Comparison of ENCODE assay signal across 8 mouse cellular contexts in genomic region chr7:35333231-35333651, GRCm38 (mm10). TPM values are rescaled to one million over a fixed set of nuclear protein-coding genes. Genes with fewer than 3 reads are reported as not detected.
DNase-seq lines count a peak whose midpoint lies in the region; ATAC-seq and TF ChIP-seq lines count a peak whose summit lies in the region.

No protein-coding gene starts in this region.

- H3K27ac ChIP-seq in embryonic fibroblast, embryonic 13.5 days (ENCODE audit: insufficient read depth, low read length) = no peak overlapping the region
- H3K27ac ChIP-seq in liver, embryonic 15.5 days (replicated peaks) = no peak overlapping the region
- H3K27ac ChIP-seq in neural tube, embryonic 15.5 days (replicated peaks) = peak overlapping the region; percentile 48

- H3K9ac ChIP-seq in liver, embryonic 15.5 days = no peak overlapping the region; the same call in 1 of the 2 replicates
- peak overlapping the region; percentile 41 for H3K9ac ChIP-seq in neural tube, embryonic 15.5 days (replicated peaks)

- peak overlapping the region; percentile 45 for H3K4me3 ChIP-seq in embryonic fibroblast, embryonic 13.5 days (ENCODE audit: insufficient read depth, low read length)
- peak overlapping the region; percentile 63 for H3K4me3 ChIP-seq in liver, embryonic 15.5 days (replicated peaks)
- H3K4me3 ChIP-seq in neural tube, embryonic 15.5 days (replicated peaks) = peak overlapping the region; percentile 62

- TF ChIP-seq CTCF in embryonic fibroblast, embryonic 13.5 days (IDR thresholded peaks at IDR 0.05; ENCODE audit: borderline replicate concordance, insufficient read depth, low read length) = no peak

- peak; percentile 51 for DNase-seq in adrenal gland, postnatal 10 days
- no peak for DNase-seq in adrenal gland, postnatal 25 days
- peak; percentile 50 for DNase-seq in CD4-positive, CD25-positive, alpha-beta regulatory T cell, adult 2 months (ENCODE audit: low read depth, low spot score)
- peak; percentile 61 for DNase-seq in induced T-regulatory cell, adult 2 months (ENCODE audit: low read depth)
- DNase-seq in MN1 (ENCODE audit: low spot score) = no peak

- under 1% methylated on average over 19 of the region's 19 CpGs for WGBS in liver, embryonic 15.5 days (ENCODE audit: insufficient replicate concordance)
- WGBS in neural tube, embryonic 15.5 days = 0% methylated on average over 19 of the region's 19 CpGs

- no peak for TF ChIP-seq POLR2A in embryonic fibroblast, embryonic 13.5 days (IDR thresholded peaks at IDR 0.05; ENCODE audit: low read depth, low read length)

- H3K4me2 ChIP-seq in liver, embryonic 15.5 days = peak overlapping the region; percentile 93
- peak overlapping the region; percentile 100 for H3K4me2 ChIP-seq in neural tube, embryonic 15.5 days

- peaks cover 78% of the 10 kb centered on the region for H3K27me3 ChIP-seq in liver, embryonic 15.5 days
- peaks cover 16% of the 10 kb centered on the region for H3K27me3 ChIP-seq in neural tube, embryonic 15.5 days (replicated peaks)

- H3K9me3 ChIP-seq in liver, embryonic 15.5 days (replicated peaks) = no peaks in the 10 kb centered on the region
- H3K9me3 ChIP-seq in neural tube, embryonic 15.5 days (replicated peaks) = no peaks in the 10 kb centered on the region

- no peak for ATAC-seq in liver, embryonic 15.5 days (ENCODE audit: insufficient read depth)
- peak; percentile 54 for ATAC-seq in neural tube, embryonic 15.5 days (ENCODE audit: low FRiP score)

- H3K4me1 ChIP-seq in embryonic fibroblast, embryonic 13.5 days (ENCODE audit: control insufficient read depth, insufficient read depth, low read length) = no peaks in the 10 kb centered on the region; the same call in 1 of the 2 replicates
- peaks cover 33% of the 10 kb centered on the region for H3K4me1 ChIP-seq in liver, embryonic 15.5 days (replicated peaks)
- H3K4me1 ChIP-seq in neural tube, embryonic 15.5 days = peaks cover 24% of the 10 kb centered on the region

- no peaks in the 10 kb centered on the region for H3K36me3 ChIP-seq in liver, embryonic 15.5 days (replicated peaks)
- H3K36me3 ChIP-seq in neural tube, embryonic 15.5 days = no peaks in the 10 kb centered on the region

RNA-seq across cellular contexts. Expression of gene Rhpn2, which starts 0.7 kb away (rescaled TPM):
- total RNA-seq in adrenal gland, postnatal 10 days (2021) = 1 to 10 TPM; 4.2 to 4.5 TPM
- total RNA-seq in adrenal gland, postnatal 25 days (2021) = 1.7 and 2.8 TPM in 2 replicates
- polyA plus RNA-seq in embryonic fibroblast, embryonic 13.5 days (2011; ENCODE audit: insufficient read length, low read depth, missing spikeins) = 0.32 and 0.39 TPM in 2 replicates
- polyA plus RNA-seq in liver, embryonic 15.5 days (2015; fragmentation: Nextera tagmentation; extraction: Ambion mirVana) = 5.0 and 6.6 TPM in 2 replicates
- polyA plus RNA-seq in neural tube, embryonic 15.5 days (2015; fragmentation: Nextera tagmentation; extraction: Ambion mirVana) = 4.6 and 9.2 TPM in 2 replicates

RNA-seq across cellular contexts. Expression of gene Gpatch1, which starts 15.0 kb away (rescaled TPM):
- 10 to 100 TPM; 11.7 to 17.2 TPM for total RNA-seq in adrenal gland, postnatal 10 days (2021)
- total RNA-seq in adrenal gland, postnatal 25 days (2021) = 14.8 and 21.9 TPM in 2 replicates
- polyA plus RNA-seq in embryonic fibroblast, embryonic 13.5 days (2011; ENCODE audit: insufficient read length, low read depth, missing spikeins) = 7.6 and 9.8 TPM in 2 replicates
- 5.6 and 5.7 TPM in 2 replicates for polyA plus RNA-seq in liver, embryonic 15.5 days (2015; fragmentation: Nextera tagmentation; extraction: Ambion mirVana)
- polyA plus RNA-seq in neural tube, embryonic 15.5 days (2015; fragmentation: Nextera tagmentation; extraction: Ambion mirVana) = 18.8 and 19.3 TPM in 2 replicates

Comparison
In these comparisons a context has a peak if more than half of its experiments do, and no peak if none do; other contexts are left out.
1. DNase-seq: peak in adrenal gland, postnatal 10 days (single experiment), CD4-positive, CD25-positive, alpha-beta regulatory T cell, adult 2 months (single experiment) and induced T-regulatory cell, adult 2 months (single experiment); none in adrenal gland, postnatal 25 days (single experiment) and MN1 (single experiment).
2. Peak in every context shown above with its lines, with median percentiles within 50 percentile points of each other: H3K4me3 ChIP-seq.